Mouse (Mus musculus) adrenal gland, adult 2 months (tissue): Measurements from ENCODE around the gene Ssna1. TPM values are rescaled to one million over a fixed set of nuclear protein-coding genes. Genes with fewer than 3 reads are reported as not detected.

ENCODE experiments used
- DNase-seq: peaks from one replicate; pipeline ENCODE4 v3.0.0; 2021
- long read RNA-seq: library from polyadenylated mRNA; stranded (forward); transcript quantifications from one replicate; pipeline ENCODE4 v2.0.0, GENCODE M21; 2021
- polyA plus RNA-seq: library from polyadenylated mRNA; depleted of rRNA; stranded (reverse); fragments of >200 nt; gene quantifications from 2 replicates; pipeline ENCODE4 v1.2.3, GENCODE M21; 2012; rRNA removed
- total RNA-seq, 2 experiments: library from RNA; stranded (reverse); gene quantifications; 2 replicates each; pipeline ENCODE4 v1.2.3; 2021

Ssna1 gene
- 10 to 100 TPM; 37.6 to 46.1 TPM for total RNA-seq
- 55.2 and 62.1 TPM in 2 replicates for polyA plus RNA-seq
- long read RNA-seq, transcript Ssna1-204 (2 exons, 1,006 nt) = minor isoform, 10 of 35 reads
- long read RNA-seq, transcript Ssna1-201 (3 exons, 862 nt) = major isoform, 20 of 35 reads
- long read RNA-seq, partial matches to known transcripts = 0 of 35 reads
- long read RNA-seq, other reads (novel, unspliced or antisense) = 2 of 35 reads

GRCm38 (mm10) chr2:25271827-25272511, at the start of gene Ssna1, which contains the start of gene Anapc2:
TSS of gene Ssna1 (minus strand) at chr2:25272438.
TSS of gene Anapc2 (plus strand) at chr2:25272478.
- peak; percentile 98 for DNase-seq

GRCm38 (mm10) chr2:25320084-25320483, 47.8 kb upstream of the Ssna1 start:
- no peak for DNase-seq

GRCm38 (mm10) chr2:25318971-25319773, 46.9 kb upstream of the Ssna1 start, which contains the start of gene Grin1:
TSS of gene Grin1 (minus strand) at chr2:25319187.
- peak; percentile 65 for DNase-seq

- DNase-seq = no peak
These were observed 46.1 kb upstream of the Ssna1 start for GRCm38 (mm10) chr2:25318119-25318966.

DNA sequence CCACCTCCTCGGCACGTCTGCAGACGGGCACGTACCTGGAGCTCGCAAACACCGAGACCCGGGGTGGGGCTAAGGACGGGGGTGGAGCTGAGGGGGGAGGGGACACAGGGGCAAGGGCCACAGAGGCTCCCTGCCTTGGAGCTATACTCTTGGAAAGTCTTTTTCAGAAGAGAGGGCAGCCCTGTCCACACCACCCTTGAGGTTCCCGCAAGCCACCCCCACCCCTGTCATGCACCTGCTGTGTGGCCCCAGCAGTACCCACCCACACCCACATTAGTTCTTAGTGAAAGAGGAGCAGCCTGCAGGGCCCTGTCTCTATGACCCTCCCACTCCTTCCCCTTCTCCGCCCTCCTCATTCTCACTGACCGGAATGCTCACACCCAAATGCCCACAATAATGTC, 39.3 kb upstream of the Ssna1 start:
- no peak for DNase-seq

DNA sequence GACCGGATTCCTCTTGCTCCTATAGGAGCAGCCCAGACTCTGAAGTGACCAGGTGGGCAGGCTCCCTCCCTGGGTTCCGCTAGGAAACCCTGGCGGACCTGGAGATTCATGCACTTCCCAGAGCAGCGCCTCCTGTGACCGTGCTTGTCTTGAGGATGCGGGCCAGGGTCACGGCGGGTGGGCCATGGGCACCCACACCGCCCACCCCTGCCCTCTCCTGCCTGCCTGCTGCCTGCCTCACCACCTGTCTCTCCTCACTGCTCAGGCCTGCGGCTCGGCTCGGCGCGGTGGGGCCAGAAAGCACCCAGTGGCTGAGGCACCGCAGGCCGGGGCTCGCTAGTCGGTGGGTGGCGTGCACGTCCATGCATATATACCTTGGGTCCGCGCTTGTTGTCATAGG, 38.7 kb upstream of the Ssna1 start:
- no peak for DNase-seq

- no peak for DNase-seq
These were observed 37.9 kb upstream of the Ssna1 start for GRCm38 (mm10) chr2:25310180-25310579.

DNA sequence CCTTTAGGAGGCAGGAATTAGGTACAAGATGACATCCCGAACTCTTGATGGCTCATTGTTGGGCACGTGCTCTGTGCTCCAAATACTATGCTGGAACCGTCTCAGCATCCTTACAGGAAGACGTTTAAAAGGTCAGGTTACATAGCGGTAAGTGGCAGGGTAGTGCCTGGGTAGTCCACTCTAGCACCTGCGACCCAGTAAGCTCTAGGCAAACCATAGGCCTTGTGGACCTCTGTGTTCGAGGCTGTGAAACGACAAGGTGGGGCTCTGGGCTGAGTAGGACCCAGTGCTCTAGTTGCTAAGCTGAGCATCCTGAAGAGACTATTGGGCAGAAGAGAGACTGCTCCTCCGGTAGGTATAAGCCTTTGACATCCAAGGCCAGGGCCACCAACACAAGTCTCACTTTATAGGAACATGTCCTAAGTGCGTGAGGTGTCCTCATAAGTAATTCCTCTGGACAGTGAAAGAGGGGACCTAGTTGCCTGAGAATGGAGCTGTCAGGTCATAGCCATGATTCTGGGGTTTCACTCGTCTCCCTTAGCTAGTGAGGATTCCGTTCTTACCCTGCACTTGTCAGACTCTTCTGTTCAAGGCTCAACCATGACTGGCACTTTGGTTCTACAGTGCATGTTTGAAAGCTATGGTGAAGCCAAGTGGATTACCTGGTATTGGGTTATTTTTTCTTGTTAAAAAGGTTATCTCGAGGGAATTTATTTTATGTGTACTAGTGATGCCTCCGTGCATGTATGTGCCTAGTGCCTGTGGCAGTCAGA, 33.5 kb upstream of the Ssna1 start:
- DNase-seq = no peak

- DNase-seq = peak; percentile 24
These were observed 32.7 kb upstream of the Ssna1 start for GRCm38 (mm10) chr2:25304657-25305541.

DNA sequence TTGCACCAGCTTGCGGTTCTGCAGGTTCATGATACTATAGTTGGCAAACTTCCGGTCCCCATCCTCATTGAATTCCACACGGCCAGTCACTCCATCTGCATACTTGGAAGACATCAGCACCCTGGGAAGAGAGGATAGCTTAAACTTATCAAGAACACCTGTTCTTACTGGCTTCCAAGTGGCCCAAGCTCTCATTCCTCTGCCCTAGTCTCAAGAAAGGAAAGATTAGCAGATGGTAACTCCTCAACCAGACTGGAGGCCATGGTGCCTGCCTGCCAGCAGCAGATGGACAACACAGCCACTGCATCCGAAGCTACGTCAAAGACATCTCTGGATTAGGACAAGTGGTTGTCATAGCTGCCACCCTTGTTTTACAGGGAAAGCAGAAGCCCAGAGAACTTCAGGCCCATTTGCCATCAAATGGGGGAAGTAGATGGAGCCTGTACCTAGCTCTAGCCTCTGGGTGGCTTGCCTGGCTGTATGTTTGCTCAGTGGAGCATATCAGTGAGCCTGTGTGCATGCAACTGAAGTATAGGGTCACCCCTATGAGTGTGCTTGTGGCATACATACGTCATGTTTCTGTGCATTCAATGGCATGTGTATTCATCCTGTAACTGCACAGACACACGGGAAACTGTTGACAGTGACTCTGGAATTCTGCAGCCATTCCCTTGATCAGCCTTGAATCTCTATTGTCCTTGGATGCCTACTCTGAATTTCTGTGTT, 31.9 kb upstream of the Ssna1 start:
- DNase-seq = no peak

DNA sequence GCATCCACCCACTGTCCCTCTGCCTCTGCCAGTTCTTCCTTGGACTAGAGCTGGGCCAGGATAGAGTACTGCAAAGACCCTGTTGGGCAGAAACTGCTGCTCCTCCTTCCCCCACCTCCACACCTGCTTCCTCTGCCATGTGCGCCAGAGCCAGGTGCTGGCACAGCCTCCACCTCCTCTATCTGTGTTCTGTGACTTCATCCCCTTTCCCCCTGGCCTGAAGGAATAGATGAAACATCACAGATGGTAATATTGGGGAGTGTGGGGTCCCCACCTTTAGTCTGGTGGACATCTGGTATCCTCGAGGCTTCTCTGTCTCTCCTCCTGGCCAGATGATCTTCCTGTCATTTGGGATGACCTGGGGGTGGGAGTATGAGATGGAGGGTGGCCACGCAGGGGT, 31.2 kb upstream of the Ssna1 start:
- no peak for DNase-seq

GRCm38 (mm10) chr2:25298046-25298445, 25.8 kb upstream of the Ssna1 start:
- DNase-seq = no peak

DNA sequence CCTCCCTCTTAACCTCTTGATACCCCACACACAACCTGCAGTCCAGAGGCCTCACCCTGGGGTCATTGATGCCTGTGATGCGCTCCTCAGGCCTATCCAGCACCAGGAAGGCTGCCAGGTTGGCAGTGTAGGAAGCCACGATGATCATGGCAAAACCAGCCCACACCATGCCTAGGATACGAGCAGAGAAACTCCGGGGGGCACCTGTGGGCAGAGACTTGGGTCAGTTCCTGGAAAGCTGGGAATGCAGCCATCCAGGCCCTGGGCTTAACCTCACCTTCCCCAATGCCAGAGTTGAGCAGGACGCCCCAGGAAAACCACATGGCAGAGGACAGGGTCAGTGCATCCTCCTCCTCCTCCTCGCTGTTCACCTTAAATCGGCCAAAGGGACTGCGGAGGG, 24.9 kb upstream of the Ssna1 start:
- DNase-seq = no peak

DNA sequence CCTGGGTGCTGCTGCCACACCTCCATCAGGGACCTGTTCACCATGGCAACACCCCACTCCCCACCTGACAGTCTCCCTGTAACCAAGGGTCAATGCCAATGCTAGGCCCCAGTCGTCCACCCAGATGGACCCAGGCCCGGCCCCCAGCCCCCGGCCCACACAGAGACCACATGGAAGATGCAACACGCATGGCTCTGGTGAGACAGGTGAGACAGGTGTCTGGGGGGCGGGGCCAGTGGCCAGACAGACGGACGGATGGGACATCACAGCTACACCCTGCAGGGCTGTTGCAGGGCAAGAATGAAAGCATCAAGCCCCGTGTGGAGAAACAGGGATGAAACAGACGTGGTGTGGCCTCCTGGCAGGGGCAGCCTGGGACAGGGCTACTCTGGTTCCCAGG, 21.5 kb upstream of the Ssna1 start:
- DNase-seq = no peak

GRCm38 (mm10) chr2:25292856-25293255, 20.6 kb upstream of the Ssna1 start:
- peak; percentile 68 for DNase-seq

DNA sequence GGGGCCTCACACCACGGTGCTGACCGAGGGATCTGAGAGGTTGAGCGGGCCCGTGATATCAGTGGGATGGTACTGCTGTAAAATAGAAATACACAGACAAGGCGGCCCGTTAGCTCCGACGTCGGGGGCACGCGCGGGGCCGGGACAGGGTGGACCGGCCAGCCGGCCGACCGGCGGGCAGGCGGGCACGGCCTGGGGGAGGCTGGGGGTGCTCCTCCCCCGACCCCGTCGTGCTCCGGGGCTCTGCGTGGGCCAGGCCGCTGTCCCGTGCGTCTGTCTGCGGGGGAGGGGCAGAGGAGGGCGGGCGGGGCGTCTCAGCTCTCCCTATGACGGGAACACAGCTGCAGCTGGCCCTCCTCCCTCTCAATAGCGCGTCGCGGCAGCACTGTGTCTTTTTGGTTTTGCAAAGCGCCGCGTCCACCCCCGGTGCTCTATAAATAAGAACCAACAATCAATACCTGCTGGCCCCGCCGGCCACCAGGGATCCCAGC, 19.9 kb upstream of the Ssna1 start:
- no peak for DNase-seq

DNA sequence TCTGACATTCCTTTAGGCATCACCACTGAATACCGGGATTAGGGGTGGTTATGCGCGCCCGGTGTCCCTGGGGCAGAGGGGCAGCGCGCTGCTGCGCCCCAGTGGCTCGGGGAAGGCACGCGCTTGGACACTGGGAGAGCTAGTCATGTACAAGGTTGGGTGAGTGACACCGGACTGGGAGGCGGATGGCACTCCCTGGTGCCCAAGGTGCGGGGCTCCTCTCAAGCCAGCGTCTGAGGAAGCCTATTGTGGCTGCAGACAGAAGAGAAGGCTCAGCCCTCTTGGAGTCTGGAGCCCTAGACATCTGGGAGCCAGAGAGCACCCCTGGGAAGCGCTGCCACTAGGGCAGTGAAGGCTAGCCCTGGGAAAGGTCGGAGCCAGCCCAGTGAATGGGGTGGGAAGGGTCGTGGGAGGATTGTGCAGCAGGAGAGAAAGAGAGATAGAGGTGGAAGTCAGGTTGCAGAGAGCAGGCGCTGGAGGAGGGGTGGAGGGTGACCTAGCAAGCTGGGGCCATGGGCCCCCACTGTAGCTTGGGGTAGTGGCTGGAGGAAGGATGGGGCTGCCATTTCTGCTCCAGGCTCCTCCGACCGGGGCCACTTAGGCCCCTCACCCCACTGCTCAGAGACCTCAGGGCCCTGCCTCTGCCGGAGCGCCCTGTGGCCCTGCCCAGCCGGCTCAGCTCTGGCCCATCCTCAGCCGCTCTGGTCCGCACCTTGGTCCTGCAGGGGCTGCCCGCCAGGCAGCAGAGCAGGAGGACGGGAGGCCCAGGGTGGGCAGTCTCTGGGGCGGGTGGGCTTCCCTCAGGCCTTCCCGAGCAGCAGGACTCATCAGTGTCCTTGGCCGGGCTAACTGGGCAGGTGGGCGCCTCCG, 19.2 kb upstream of the Ssna1 start:
- no peak for DNase-seq

GRCm38 (mm10) chr2:25290816-25291130, 18.5 kb upstream of the Ssna1 start:
- DNase-seq = no peak
